Mouse (Mus musculus): ENCODE results near the gene Zfp42.

The Zfp42 gene

GRCm38 (mm10) chr8:43251653-43252052 is 55.1 kb downstream of the Zfp42 start:
- DNase-seq (ENCODE audit: low spot score in 2 of 2) = no peak

GRCm38 (mm10) chr8:43248707-43249106 is 58.1 kb downstream of the Zfp42 start:
- no peak for DNase-seq (ENCODE audit: low spot score in 2 of 2)

Measured in right cerebral cortex, postnatal 36 days (tissue).